Mouse (Mus musculus) forelimb bud, embryonic 11.5 days (tissue): ENCODE measurements at regions not wholly inside any gene's neighbourhood (a gene's known extent, or its start where the extent isn't known, plus 50 kb on each side); places are given as distances from the start of the nearest gene placed in this dataset.

ENCODE experiments used
- DNase-seq: peaks from one replicate; pipeline ENCODE4 v3.0.0-alpha.2; 2012; ENCODE audit warnings: low read depth, low spot score

DNA sequence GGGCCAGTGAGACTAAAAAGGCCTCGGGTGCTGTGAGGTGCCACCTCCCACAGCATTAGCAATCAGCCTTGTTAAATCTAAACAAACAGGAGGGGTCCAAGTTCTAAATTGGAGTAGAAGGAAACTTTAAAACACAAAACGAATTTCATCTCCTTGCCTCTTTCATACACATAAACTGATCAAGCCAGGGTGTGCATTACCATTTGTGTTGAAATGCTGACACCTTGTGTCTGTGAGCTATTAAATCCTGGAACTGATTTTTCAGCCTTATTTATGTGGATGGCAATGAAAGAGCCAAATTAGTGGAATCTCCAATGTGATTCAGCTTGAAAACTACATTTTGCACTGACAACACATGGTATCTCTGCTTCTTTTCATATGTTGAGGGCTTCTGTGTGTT lies 114.8 kb downstream of the Pcsk1 start:
- no peak for DNase-seq

DNA sequence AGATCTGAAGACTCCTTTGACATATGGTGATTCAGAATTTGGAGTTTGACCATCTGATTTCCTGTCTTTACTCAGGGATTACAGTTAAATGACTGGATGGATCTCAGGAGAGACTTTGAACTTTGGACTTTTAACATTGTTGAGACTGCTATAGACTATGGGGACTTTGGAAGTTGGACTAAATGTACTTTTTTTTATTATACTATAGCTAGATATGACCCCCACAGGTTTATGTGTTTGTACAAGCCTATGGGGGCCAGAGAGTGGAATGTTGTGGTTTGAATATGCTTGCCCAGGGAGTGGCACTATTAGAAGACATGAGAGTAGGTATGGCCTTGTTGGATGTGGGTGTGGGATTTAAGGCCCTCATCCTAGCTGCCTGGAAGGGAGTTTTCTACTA lies 134.3 kb downstream of the Pcsk1 start:
- DNase-seq: no peak

DNA sequence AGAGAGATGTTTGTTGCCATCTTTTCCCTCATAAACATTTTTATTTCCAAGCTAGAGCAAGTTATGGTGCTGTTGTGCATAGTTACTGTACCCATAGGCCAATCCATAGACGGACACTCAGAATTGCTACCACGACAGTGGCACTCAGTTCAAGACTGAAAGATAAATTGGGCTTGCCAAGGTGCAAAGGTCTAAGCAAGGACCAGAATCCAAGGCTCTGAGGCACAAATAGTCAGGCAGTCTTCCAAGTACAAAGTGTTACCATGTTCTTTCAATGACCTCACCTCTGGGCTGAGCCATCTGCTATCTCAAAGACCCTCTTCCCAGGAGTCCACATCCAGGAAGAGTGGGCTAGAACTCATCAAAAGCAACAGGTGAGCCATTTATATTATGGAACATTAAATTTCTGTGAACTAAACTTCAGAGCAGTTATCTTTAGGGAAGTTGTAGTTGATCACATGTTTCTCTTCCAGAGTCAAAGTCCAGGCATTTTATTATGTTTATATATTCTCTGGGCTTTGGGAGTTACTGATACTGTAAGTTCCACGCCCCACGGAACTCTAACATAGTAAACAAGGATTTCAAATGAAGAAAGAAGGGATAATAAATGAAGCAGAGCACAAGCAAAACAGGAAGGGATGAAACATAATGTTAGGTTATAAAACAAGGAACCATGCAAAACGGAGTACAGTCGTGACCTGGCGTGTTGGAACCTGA lies 136.1 kb downstream of the Pcsk1 start:
- DNase-seq: no peak

DNA sequence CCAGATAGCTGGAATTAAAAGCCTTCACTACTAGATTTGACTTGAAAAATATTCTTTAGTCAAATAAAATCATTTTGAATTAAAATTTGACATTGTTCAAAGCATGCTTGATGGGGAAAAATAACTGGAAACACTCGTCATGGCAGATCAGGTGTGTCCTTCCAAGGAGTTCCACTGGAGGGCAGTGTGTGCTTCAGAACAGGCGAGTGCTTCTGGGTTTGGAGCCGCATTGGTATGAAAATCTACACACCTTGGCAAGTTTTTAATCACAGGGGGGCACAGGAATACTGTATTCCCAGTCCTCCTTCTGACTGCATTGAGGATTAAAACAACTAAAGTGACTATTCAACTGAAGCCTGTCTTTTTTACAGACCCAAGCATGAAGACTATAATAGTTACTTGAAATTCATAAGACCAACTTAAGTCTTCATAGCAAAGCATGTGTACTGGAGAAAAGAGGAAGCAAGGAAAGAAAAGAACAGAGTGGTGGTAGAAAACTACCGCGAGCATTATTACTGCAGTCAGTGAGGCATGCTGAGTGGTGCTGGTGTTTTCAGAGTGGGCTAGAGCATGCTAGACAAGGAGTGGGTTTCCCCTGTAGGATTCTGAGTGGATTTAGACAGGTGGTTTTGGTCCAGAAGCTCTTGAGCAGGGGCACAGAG lies 138.1 kb downstream of the Pcsk1 start:
- DNase-seq: peak; percentile 46

DNA sequence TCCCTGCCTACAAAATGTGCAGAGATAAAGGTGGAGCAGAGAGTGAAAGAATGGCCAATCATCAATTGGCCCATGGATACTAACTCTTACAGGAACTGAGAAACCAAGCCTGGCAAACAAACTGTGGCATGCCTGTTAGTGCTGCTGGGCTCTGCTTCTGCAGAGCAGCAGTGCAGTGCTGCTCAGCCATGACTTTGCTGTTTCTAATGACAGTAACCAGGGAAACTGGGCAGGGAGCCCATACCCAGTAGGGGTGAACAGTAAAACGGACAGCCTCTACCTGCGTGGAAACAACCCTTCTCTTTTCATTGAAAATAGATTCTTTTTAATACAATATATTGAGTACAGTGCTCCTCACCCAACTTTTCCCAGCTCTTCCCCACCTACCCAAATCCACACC lies 146.8 kb downstream of the Pcsk1 start:
- no peak for DNase-seq
